Mouse (Mus musculus) thymus, adult 18-20 months (tissue): ENCODE measurements around the gene Ctrc.

Experiments
- DNase-seq, 2 experiments: peaks; one replicate each; pipeline ENCODE4 v3.0.0; 2022; ENCODE audit warnings: mixed read lengths in 2 of 2

Ctrc gene

GRCm38 (mm10) chr4:141866933-141867490 is 20.9 kb upstream of the Ctrc start:
- DNase-seq, result no peak

- no peak for DNase-seq
Observed at GRCm38 (mm10) chr4:141865600-141865999, 19.4 kb upstream of the Ctrc start.

DNA sequence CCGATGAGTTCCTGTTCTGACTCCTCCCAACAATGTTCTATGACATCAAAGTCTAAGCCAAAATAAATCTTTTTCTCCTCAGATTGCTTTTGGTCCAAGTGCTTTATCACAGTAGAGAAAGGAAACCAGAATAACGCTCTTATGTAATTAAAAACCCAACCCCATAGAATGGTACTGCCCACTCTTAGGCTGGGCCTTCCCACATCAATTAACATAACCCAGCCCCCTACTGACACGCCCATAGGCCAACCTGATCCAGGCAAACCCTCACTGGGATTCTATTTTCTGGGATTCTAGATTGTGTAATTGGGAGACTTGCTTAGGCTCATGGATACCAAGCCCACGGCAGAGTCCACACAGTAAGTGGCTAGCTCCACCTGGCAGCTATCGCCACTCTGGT is 18.8 kb upstream of the Ctrc start:
- DNase-seq, result no peak

- DNase-seq, result no peak
Observed at GRCm38 (mm10) chr4:141864506-141864905, 18.3 kb upstream of the Ctrc start.

- DNase-seq, result no peak
Observed at GRCm38 (mm10) chr4:141863726-141864280, 17.6 kb upstream of the Ctrc start.

DNA sequence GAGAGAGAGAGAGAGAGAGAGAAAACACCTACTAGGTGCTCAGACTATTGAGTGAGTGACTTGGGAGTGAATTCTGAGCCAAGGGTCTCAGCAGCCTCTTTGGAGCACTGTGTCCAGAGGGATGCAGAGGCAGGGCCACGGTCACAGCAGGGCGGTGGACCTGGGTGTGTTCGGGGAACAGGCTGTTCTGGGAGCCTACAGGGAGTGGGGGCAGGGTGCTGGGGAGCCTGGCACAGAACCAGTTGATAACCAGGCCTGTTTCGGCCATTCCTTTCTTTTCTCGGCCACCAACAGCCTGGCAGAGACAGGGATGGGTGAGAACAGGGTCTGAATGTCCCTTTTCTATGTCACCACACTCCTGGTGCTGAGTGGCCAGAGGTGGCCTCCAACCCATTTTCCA is 16.7 kb upstream of the Ctrc start:
- no peak for DNase-seq

DNA sequence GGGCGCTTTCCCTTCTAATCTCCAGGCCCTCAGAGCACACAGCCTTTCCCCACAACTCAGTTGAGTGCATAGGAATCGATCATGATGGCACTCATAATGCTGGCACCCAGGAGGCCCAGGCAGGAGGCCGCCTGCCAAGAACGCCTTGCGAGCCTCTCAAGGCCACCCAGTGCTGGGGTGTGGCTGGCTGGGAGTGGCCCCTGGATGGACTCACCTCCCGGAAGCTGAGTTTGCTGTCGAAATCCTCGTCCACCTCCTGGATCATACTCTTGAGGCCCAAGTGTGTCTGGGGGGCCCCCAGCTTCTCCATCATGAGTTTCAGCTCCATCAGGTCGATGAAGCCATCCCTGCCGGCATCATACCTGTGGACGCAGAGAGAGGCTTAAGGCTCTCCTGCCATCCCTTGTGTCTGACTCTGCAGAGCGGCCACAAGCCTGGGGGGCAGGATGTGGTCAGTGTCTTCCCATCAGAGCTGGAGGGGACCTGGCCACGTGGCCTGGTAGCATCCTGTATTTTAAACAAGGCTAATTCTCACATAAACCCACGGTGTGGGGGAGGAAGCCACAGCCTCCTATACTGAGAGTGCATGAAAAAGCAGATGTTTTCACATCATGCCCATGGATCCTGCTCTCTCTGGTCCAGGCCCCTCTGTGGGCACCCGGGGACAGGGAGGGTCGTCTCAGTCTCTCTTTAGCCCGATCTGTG is 15.6 kb upstream of the Ctrc start:
- DNase-seq, result no peak

DNA sequence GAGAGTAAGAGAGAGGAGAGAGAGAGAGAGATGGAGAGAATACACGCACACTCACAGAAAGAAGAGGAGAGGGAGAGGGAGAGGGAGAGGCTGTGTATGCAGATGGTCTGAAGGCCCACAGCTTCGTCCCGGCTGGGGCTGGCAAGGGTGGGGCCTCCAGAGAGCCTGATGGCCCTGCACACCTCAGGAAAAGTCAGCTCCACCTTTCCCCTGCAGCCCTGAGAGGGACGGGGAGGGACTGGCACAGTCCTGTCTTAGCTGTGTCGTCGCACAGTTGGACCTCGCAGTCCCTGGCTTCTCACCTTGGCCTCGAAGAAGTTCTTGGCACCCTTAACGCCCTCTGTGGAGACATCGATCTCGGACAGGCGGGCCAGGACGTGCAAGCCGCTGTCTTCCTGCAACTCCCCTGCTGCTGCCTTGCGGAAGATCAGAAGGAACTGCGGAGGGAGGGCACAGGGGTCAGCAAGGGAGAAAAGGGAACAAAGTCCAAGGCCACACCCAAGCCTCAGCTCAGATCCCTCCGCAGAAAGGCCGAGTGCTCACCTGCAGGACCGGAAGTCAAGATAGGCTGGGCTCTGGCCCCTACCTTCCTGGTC is 14.2 kb upstream of the Ctrc start:
- DNase-seq, result no peak

GRCm38 (mm10) chr4:141859351-141859750 is 13.2 kb upstream of the Ctrc start:
- DNase-seq, result no peak

- DNase-seq, result no peak
Observed at GRCm38 (mm10) chr4:141858501-141858900, 12.3 kb upstream of the Ctrc start.

DNA sequence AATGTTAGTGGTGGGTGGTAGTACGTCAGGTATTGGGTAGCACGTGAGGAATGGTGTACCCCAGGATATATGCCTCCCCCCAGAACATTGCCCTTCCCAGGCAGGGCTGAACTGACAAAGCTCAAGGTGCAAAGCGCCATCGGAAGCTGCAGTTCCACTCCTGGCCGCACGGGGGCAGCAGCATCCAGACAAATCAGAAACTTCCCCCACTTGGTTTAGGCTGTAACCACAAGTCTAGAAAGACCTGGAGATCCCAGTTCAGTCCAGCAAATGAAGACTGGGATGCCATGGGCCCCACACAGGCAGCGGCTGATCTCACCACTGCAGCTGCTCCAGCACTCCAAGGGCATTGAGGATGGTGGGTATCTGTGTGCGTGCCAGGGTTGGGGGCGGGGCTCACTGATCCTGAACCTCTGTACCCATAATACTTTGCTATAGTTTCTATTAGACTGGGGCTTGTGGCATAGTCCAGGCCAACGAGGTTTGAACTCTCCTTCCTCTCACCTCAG is 11.3 kb upstream of the Ctrc start:
- DNase-seq, result peak; percentile 43 to 47

DNA sequence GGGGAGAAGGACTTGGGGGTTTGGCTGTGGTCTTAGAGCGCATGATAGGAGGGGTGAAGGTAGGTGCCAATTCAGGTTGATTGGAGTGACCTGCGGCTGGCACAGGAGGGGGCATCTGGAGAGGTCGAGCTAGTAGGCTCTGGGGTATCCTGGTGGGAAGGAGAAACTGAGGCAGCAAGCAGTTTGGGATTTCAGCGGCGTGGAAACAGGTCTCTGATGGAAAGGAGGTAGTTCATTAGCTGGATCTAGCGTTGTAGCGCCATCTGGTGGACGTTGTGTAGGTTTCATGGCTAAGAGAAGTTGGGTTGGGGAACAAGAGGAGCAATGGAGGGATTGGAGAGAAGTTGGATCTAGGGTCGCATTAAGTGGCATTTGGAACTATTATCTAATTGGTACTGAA is 7.3 kb upstream of the Ctrc start:
- no peak for DNase-seq

GRCm38 (mm10) chr4:141834536-141835095 is 11.5 kb downstream of the Ctrc start:
- no peak for DNase-seq

DNA sequence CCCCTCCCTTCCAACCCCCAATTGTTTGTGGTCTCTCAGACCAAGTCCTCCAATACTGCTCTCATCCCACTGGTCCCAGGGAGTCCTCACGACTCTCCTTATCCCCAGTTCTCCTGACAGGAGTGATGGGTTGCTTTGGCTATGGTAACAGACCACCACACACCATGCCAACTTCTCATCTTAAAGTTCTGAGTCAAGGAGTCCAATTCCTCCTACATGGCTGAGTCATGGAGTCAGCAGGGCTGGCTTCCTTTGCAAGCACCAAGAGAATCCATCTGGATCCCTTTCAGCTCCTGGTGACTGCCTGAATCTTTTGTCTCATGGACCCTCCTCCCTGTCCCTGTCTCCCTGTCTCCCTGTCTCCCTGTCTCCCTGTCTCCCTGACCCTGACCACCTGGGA is 12.2 kb downstream of the Ctrc start:
- no peak for DNase-seq

GRCm38 (mm10) chr4:141831361-141831760 is 14.8 kb downstream of the Ctrc start:
- no peak for DNase-seq

DNA sequence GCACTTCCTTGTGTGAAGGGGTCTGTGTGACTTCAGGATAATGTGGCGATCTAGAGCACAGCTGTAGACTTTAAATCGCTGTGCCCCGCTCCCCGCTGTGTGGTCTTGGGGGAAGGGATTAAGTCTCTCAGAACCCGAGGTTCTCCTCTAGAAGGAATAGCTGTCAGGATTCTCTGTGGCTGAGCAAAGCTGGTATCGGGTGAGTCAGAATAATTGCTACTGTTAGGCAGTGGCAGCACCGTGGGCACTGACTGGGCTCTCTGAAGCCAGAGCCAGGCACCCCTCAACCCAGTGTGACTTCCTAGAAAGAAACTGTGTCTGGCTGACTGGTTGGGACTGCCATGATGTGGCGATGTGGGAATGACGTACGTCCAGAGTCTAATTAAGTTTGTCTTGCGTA is 15.8 kb downstream of the Ctrc start:
- no peak for DNase-seq

- DNase-seq, result no peak
Observed at GRCm38 (mm10) chr4:141828177-141828576, 18.0 kb downstream of the Ctrc start.

GRCm38 (mm10) chr4:141827401-141827800 is 18.8 kb downstream of the Ctrc start:
- DNase-seq, result no peak

GRCm38 (mm10) chr4:141826060-141826459 is 20.1 kb downstream of the Ctrc start, which contains the start of gene Cela2a:
Cela2a (minus strand) TSS chr4:141826160.
- DNase-seq, result no peak

DNA sequence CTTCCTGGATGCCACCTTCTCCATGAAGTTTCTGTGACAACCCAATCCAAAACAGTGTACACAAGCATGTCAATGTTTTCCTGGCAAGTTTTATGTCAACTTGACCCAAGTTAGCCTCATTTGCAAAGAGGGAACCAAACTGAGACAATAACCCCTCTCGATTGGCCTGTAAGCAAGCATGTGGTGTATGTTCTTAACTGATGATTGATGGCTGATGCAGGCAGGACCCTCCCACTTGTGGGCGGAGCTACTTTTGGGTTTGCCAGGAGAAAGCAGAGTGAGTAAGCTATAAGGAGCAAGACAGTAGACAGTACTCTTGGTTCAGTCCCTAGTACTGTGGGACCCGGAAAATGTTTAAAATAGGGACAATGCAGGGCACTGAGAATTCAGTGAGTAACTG is 23.2 kb downstream of the Ctrc start:
- DNase-seq, result no peak

- no peak for DNase-seq
Observed at GRCm38 (mm10) chr4:141822089-141822488, 24.1 kb downstream of the Ctrc start.

DNA sequence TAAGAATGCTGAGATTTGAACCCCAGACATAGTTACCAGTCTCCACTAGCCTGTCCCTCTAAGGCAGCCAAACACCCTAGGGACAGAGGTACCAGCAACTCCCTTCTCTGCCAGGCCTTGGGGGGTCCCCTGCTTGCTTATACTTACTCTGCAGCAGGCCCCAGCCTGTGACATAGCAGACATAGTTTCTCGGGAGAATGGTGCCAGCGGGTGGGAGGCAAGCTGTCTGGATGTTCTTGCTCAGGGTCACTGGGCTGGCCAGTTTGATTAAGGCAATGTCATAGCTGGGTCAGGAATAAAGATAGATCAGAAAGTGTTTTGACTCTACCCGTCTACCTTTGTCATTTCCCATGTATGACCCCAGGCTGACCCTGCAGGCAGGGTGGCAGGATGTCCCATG is 25.0 kb downstream of the Ctrc start:
- no peak for DNase-seq

DNA sequence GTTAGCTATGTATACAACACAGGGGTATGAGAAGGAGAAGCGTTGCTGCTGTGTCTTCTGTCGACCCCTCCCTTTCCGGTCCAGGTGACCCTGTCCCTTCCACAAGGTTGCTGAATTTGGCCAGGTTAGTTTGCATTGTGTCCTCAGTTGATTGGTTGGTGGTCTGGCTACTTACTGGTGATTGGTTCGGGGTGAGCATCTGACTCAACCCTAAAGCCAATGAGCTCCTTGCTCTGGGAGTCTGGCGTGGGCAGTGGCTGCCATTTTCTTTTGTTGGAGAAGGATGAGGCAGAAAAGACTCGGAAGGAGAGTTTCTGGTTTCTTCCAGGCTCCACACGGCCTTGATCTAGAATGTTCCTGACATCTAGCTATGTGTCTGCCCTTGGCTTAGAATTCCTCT is 26.8 kb downstream of the Ctrc start:
- no peak for DNase-seq

GRCm38 (mm10) chr4:141818861-141819260 is 27.3 kb downstream of the Ctrc start:
- DNase-seq, result no peak
